Mouse (Mus musculus): ENCODE results near the gene Olfr365.

Olfr365 gene

DNA sequence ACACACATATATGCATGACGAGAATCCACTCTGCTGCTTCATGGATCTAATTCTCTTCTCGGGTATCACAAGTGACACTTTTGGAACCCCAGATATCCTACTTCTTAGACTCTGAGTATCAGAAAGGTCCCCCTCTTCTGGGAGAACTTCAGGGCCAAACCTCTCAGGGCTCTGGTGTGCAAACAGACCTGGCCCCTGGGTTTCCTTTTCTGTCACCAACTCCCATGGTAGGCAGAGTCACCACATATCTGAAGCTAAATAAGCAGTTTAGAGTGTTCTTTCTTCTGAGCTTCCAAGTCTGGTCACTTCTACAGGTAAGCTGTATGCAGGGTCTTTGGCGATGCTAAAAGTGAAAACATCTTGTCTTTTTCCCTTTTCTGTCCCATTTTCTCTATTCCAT, at the start of gene Olfr365:
Gene Olfr365 (plus strand): TSS at position 301 of the 400 bp plus-strand sequence.
- no peak for DNase-seq (ENCODE audit: low spot score)

DNA sequence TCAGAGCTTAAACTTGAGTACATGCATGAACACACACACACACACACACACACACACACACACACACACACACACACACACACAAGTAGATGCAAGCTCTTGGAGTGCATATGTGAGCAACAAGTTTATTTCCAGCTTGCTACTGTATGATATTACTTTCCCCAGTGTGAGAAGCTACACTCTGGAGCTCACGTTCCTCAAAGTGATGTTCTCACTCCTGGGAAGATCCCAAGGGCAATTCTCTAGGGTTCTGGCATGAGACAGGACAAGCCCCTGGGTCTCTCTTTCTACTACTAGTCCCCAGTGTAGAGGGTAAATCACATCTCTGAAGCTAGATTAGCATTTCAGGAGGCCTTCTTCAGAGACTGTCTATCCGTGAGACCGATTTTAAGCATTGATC, 49.0 kb upstream of the Olfr365 start, which contains the start of gene Olfr364-ps1:
Gene Olfr364-ps1 (plus strand): TSS at position 301 of the 400 bp plus-strand sequence.
- no peak for DNase-seq (ENCODE audit: low spot score)

DNA sequence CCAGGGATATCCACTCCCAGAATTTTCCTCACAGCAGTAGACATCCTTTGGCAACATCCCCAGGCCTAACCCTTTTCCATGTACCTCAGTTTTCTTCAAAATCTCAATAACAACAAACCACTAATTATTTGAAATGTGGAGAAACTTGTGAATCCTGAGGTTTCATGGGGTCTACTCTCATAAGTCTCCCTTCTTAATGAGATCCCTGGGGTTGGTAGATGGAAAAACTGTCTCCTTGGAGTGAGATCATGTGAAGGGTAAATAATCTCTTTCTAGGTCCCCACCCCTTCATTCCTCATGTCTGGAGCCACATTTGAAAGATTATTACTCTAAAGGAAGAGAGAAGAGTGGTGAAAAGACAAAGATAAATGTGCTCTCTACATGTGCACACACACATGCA, 23.3 kb downstream of the Olfr365 start, which contains the start of gene Olfr366:
Gene Olfr366 (plus strand): TSS at position 301 of the 400 bp plus-strand sequence.
- no peak for DNase-seq (ENCODE audit: low spot score)

Measured in layer of hippocampus, adult 9-10 months (tissue).